Mouse (Mus musculus) CD4-positive, CD25-positive, alpha-beta regulatory T cell, adult 2 months (primary cell): ENCODE results near the gene Ttpal.
A peak's percentile ranks its signal among the peaks of the same experiment; 100 is the strongest.

ENCODE experiments used
- DNase-seq: peaks from one replicate; pipeline ENCODE4 v3.0.0-alpha.2; 2012; ENCODE audit warnings: low read depth, low spot score

Ttpal gene

GRCm38 (mm10) chr2:163592084-163592483, 10.0 kb upstream of the Ttpal start:
- peak; percentile 52 for DNase-seq

GRCm38 (mm10) chr2:163593636-163594282, 8.4 kb upstream of the Ttpal start:
- DNase-seq, result no peak

GRCm38 (mm10) chr2:163595119-163595518, 7.0 kb upstream of the Ttpal start:
- no peak for DNase-seq

GRCm38 (mm10) chr2:163596057-163596872, 5.8 kb upstream of the Ttpal start:
- no peak for DNase-seq

GRCm38 (mm10) chr2:163596873-163597155, 5.3 kb upstream of the Ttpal start:
- DNase-seq, result no peak

- DNase-seq, result peak; percentile 83
Measured at GRCm38 (mm10) chr2:163597661-163598060, 4.5 kb upstream of the Ttpal start.

- peak; percentile 85 for DNase-seq
Measured at GRCm38 (mm10) chr2:163599226-163599625, 2.9 kb upstream of the Ttpal start.

GRCm38 (mm10) chr2:163601066-163601465, 1.0 kb upstream of the Ttpal start:
- no peak for DNase-seq

- DNase-seq, result no peak
Measured at GRCm38 (mm10) chr2:163601712-163602100, 408 bp upstream of the Ttpal start.

GRCm38 (mm10) chr2:163606161-163606560, 4.0 kb downstream of the Ttpal start:
- no peak for DNase-seq

- DNase-seq, result no peak
Measured at GRCm38 (mm10) chr2:163608008-163608407, 5.9 kb downstream of the Ttpal start.

GRCm38 (mm10) chr2:163609281-163609975, 7.3 kb downstream of the Ttpal start:
- no peak for DNase-seq

- no peak for DNase-seq
Measured at GRCm38 (mm10) chr2:163611176-163611575, 9.1 kb downstream of the Ttpal start.

- DNase-seq, result no peak
Measured at GRCm38 (mm10) chr2:163613206-163613605, 11.1 kb downstream of the Ttpal start.

- no peak for DNase-seq
Measured at GRCm38 (mm10) chr2:163613990-163614389, 11.9 kb downstream of the Ttpal start.

GRCm38 (mm10) chr2:163615401-163615800, 13.3 kb downstream of the Ttpal start:
- DNase-seq, result no peak

GRCm38 (mm10) chr2:163615906-163616651, 14.0 kb downstream of the Ttpal start:
- DNase-seq, result no peak

GRCm38 (mm10) chr2:163616652-163617227, 14.6 kb downstream of the Ttpal start:
- no peak for DNase-seq

GRCm38 (mm10) chr2:163617232-163617863, 15.2 kb downstream of the Ttpal start:
- DNase-seq, result no peak

GRCm38 (mm10) chr2:163617874-163618273, 15.8 kb downstream of the Ttpal start:
- DNase-seq, result no peak

GRCm38 (mm10) chr2:163620451-163620850, 18.3 kb downstream of the Ttpal start:
- no peak for DNase-seq
